Mouse (Mus musculus): ENCODE results near the gene Kcnc1. TPM values are rescaled to one million over a fixed set of nuclear protein-coding genes. Genes with fewer than 3 reads are reported as not detected.

Kcnc1 gene
- polyA plus RNA-seq, 1 experiment from 2014 or later, result not detected

Other genes starting within 250 kb of the Kcnc1 start
- gene Abcc8, start 216.5 kb upstream of the Kcnc1 start, polyA plus RNA-seq (2018), result not detected in 3 replicates
- gene Ush1c, start 158.0 kb upstream of the Kcnc1 start, polyA plus RNA-seq (2018), result not detected in 3 replicates
- not detected in 3 replicates for gene Otog, start 155.5 kb upstream of the Kcnc1 start, polyA plus RNA-seq (2018)
- gene Myod1, start 20.0 kb upstream of the Kcnc1 start, polyA plus RNA-seq (2018), result not detected in 3 replicates
- gene Sergef, start 243.3 kb downstream of the Kcnc1 start, polyA plus RNA-seq (2018), result 7.7 to 12.6 TPM (median 8.8 TPM) in 3 replicates